Mouse (Mus musculus) gastrocnemius, postnatal 10 days (tissue): Measurements from ENCODE around the gene Olfr12. TPM values are rescaled to one million over a fixed set of nuclear protein-coding genes. Genes with fewer than 3 reads are reported as not detected.

Experiments
- DNase-seq: peaks from one replicate; pipeline ENCODE4 v3.0.0; 2021; ENCODE audit warnings: mixed read lengths
- total RNA-seq, 2 experiments: library from RNA; stranded (reverse); gene quantifications; 2 replicates each; pipeline ENCODE4 v1.2.3; 2021

Gene Olfr12
- total RNA-seq, 2 experiments from 2014 or later, result not detected

- peak; percentile 89 for DNase-seq
Measured at GRCm38 (mm10) chr1:92641514-92642272, 24.1 kb downstream of the Olfr12 start, which contains the start of gene Cops9. TSS of gene Cops9 (minus strand) at chr1:92641985.

- DNase-seq, result no peak
Measured at GRCm38 (mm10) chr1:92643691-92644090, 26.1 kb downstream of the Olfr12 start.

- DNase-seq, result no peak
Measured at GRCm38 (mm10) chr1:92644916-92645315, 27.3 kb downstream of the Olfr12 start.

GRCm38 (mm10) chr1:92646111-92646510 is 28.5 kb downstream of the Olfr12 start:
- no peak for DNase-seq

- no peak for DNase-seq
Measured at GRCm38 (mm10) chr1:92646601-92647000, 29.0 kb downstream of the Olfr12 start.

GRCm38 (mm10) chr1:92647026-92647425 is 29.4 kb downstream of the Olfr12 start:
- no peak for DNase-seq

- peak; percentile 78 for DNase-seq
Measured at GRCm38 (mm10) chr1:92647752-92648151, 30.2 kb downstream of the Olfr12 start.

GRCm38 (mm10) chr1:92648197-92648596 is 30.6 kb downstream of the Olfr12 start:
- DNase-seq, result no peak

- peak; percentile 79 for DNase-seq
Measured at GRCm38 (mm10) chr1:92648673-92649072, 31.1 kb downstream of the Olfr12 start, which contains the start of gene Otos. TSS of gene Otos (minus strand) at chr1:92648841.

GRCm38 (mm10) chr1:92651467-92651866 is 33.9 kb downstream of the Olfr12 start:
- no peak for DNase-seq

GRCm38 (mm10) chr1:92653179-92653578 is 35.6 kb downstream of the Olfr12 start:
- DNase-seq, result no peak

- DNase-seq, result no peak
Measured at GRCm38 (mm10) chr1:92654676-92655075, 37.1 kb downstream of the Olfr12 start.

GRCm38 (mm10) chr1:92657025-92657820 is 39.6 kb downstream of the Olfr12 start:
- DNase-seq, result no peak

- no peak for DNase-seq
Measured at GRCm38 (mm10) chr1:92659392-92659791, 41.8 kb downstream of the Olfr12 start.

- DNase-seq, result no peak
Measured at GRCm38 (mm10) chr1:92667106-92667505, 49.5 kb downstream of the Olfr12 start.

- no peak for DNase-seq
Measured at GRCm38 (mm10) chr1:92669430-92669829, 51.8 kb downstream of the Olfr12 start.

GRCm38 (mm10) chr1:92671326-92671725 is 53.7 kb downstream of the Olfr12 start:
- no peak for DNase-seq

Other genes with a start within 250 kb of the Olfr12 start
- 100 to 1,000 TPM; 379 to 385 TPM for gene Ndufa10, start 143.9 kb upstream of the Olfr12 start, total RNA-seq
- gene Olfr1416, start 132.7 kb upstream of the Olfr12 start, total RNA-seq, result not detected
- not detected for gene Olfr1415, start 121.7 kb upstream of the Olfr12 start, total RNA-seq
- gene Olfr1414, start 99.1 kb upstream of the Olfr12 start, total RNA-seq, result not detected
- not detected for gene Olfr1413, start 46.5 kb upstream of the Olfr12 start, total RNA-seq
- gene Olfr1412, start 32.0 kb upstream of the Olfr12 start, total RNA-seq, result not detected
- gene Olfr1411, start 23.4 kb upstream of the Olfr12 start, total RNA-seq, result not detected
- gene Olfr1410, start 12.0 kb upstream of the Olfr12 start, total RNA-seq, result not detected
- 100 to 1,000 TPM; 257 to 268 TPM for gene Cops9, start 24.2 kb downstream of the Olfr12 start, total RNA-seq
- gene Otos, start 31.1 kb downstream of the Olfr12 start, total RNA-seq, result under 1 TPM; 0.41 to 0.49 TPM
- 100 to 1,000 TPM; 276 to 282 TPM for gene Gpc1, start 213.9 kb downstream of the Olfr12 start, total RNA-seq